Mouse (Mus musculus) bone marrow macrophage, adult 2 months (primary cell): ENCODE measurements at regions not wholly inside any gene's neighbourhood (a gene's known extent, or its start where the extent isn't known, plus 50 kb on each side); places are given as distances from the start of the nearest gene placed in this dataset.

ENCODE experiments used
- H3K27ac ChIP-seq: 2 replicates; pipeline ENCODE4 v1.5.1; 2012; ENCODE audit warnings: low read depth, low read length; ENCODE audit not compliant: insufficient read depth
- H3K4me1 ChIP-seq: 2 replicates; pipeline ENCODE4 v1.6.1; 2012; ENCODE audit warnings: low read length; ENCODE audit not compliant: control insufficient read depth, insufficient read depth
- H3K4me3 ChIP-seq: 2 replicates; pipeline ENCODE4 v1.5.1; 2012; ENCODE audit warnings: mild to moderate bottlenecking, low read length, moderate library complexity; ENCODE audit not compliant: insufficient read depth
- CTCF ChIP-seq: IDR thresholded peaks from 2 replicates; pipeline ENCODE4 v1.5.1; 2012; ENCODE audit warnings: low read depth, mild to moderate bottlenecking, low read length, moderate library complexity
- POLR2A ChIP-seq: IDR thresholded peaks from 2 replicates; pipeline ENCODE4 v1.6.1; 2012; ENCODE audit warnings: mild to moderate bottlenecking, low read depth, low read length, borderline replicate concordance

GRCm38 (mm10) chr10:96338609-96338978 lies 202.2 kb downstream of the Gm5426 start:
- peak overlapping the region; percentile 54 for H3K27ac ChIP-seq
- TF ChIP-seq CTCF = no peak
- TF ChIP-seq POLR2A = no peak

GRCm38 (mm10) chr10:96342476-96342875 lies 206.1 kb downstream of the Gm5426 start:
- no peak overlapping the region for H3K4me3 ChIP-seq
- H3K4me1 ChIP-seq = peaks cover 22% of the 10 kb centered on the region
- H3K27ac ChIP-seq = no peak overlapping the region
- TF ChIP-seq POLR2A (no peak), CTCF (no peak)

More at GRCm38 (mm10) chr10:96338609-96338978, 202.2 kb downstream of the Gm5426 start:
- Histone ChIP-seq H3K4me1 (peaks cover 44% of the 10 kb centered on the region), H3K4me3 (no peak overlapping the region)

GRCm38 (mm10) chr10:96343666-96344065 lies 207.3 kb downstream of the Gm5426 start:
- Histone ChIP-seq H3K4me1 (peaks cover 12% of the 10 kb centered on the region), H3K4me3 (no peak overlapping the region), H3K27ac (no peak overlapping the region)
- TF ChIP-seq CTCF = no peak
- no peak for TF ChIP-seq POLR2A

GRCm38 (mm10) chr10:96350692-96351091 lies 214.3 kb downstream of the Gm5426 start:
- no peak overlapping the region for H3K27ac ChIP-seq
- H3K4me3 ChIP-seq = no peak overlapping the region
- no peak for TF ChIP-seq CTCF
- no peak for TF ChIP-seq POLR2A
- H3K4me1 ChIP-seq = peaks cover 17% of the 10 kb centered on the region

- Histone ChIP-seq H3K4me1 (peaks cover 17% of the 10 kb centered on the region), H3K4me3 (no peak overlapping the region), H3K27ac (peak overlapping the region; percentile 9; the same call in 1 of the 2 replicates)
- TF ChIP-seq POLR2A = no peak
These were observed 214.9 kb downstream of the Gm5426 start for GRCm38 (mm10) chr10:96351320-96351719.

GRCm38 (mm10) chr10:96356980-96357624 lies 220.7 kb downstream of the Gm5426 start:
- Histone ChIP-seq H3K27ac (no peak overlapping the region), H3K4me1 (no peaks in the 10 kb centered on the region), H3K4me3 (no peak overlapping the region)
- TF ChIP-seq CTCF (no peak), POLR2A (no peak)

GRCm38 (mm10) chr10:96357632-96358031 lies 221.2 kb downstream of the Gm5426 start:
- Histone ChIP-seq H3K27ac (no peak overlapping the region), H3K4me3 (no peak overlapping the region), H3K4me1 (no peaks in the 10 kb centered on the region)
- TF ChIP-seq CTCF (no peak), POLR2A (no peak)

GRCm38 (mm10) chr10:96358984-96359383 lies 222.6 kb downstream of the Gm5426 start:
- H3K4me1 ChIP-seq = no peaks in the 10 kb centered on the region
- TF ChIP-seq POLR2A (no peak), CTCF (no peak)
- no peak overlapping the region for H3K4me3 ChIP-seq
- no peak overlapping the region for H3K27ac ChIP-seq

- no peak overlapping the region for H3K27ac ChIP-seq
- peaks cover 3% of the 10 kb centered on the region; the same call in 1 of the 2 replicates for H3K4me1 ChIP-seq
- TF ChIP-seq POLR2A (no peak), CTCF (no peak)
- H3K4me3 ChIP-seq = no peak overlapping the region
These were observed 225.8 kb downstream of the Gm5426 start for GRCm38 (mm10) chr10:96362211-96362610.

- H3K4me3 ChIP-seq = no peak overlapping the region
- H3K27ac ChIP-seq = no peak overlapping the region
- no peak for TF ChIP-seq CTCF
- peaks cover 3% of the 10 kb centered on the region; the same call in 1 of the 2 replicates for H3K4me1 ChIP-seq
These were observed 227.5 kb downstream of the Gm5426 start for GRCm38 (mm10) chr10:96363867-96364266.

- H3K4me3 ChIP-seq = no peak overlapping the region
- TF ChIP-seq CTCF = no peak
- TF ChIP-seq POLR2A = no peak
- peaks cover 3% of the 10 kb centered on the region; the same call in 1 of the 2 replicates for H3K4me1 ChIP-seq
- no peak overlapping the region for H3K27ac ChIP-seq
These were observed 228.7 kb downstream of the Gm5426 start for GRCm38 (mm10) chr10:96365101-96365500.
